Mouse (Mus musculus) right cerebral cortex, adult 18-20 months (tissue): Measurements from ENCODE around the gene Btg2.

ENCODE experiments used
- DNase-seq: peaks from one replicate; pipeline ENCODE4 v3.0.0; 2022; ENCODE audit warnings: mixed read lengths

Gene Btg2

DNA sequence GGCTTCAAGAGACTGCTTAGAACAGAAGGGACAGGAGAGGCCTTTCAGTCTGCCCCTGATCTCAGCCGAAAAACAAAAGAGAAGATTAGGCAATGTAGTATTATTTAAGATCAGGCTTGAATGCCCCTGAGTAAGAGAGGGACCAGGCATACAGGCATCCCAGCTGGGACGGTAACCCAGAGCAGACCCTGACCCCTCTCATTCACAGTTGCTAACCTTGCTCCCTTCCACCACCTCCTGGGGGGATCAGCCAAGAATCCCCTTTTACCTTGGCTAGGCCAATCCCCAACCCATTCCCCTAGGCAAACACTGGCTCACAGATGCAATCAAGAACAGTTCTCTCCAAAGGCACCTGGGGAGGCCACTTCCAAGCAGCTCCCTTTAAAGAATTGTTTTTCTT is 2.1 kb downstream of the Btg2 start:
- no peak for DNase-seq

DNA sequence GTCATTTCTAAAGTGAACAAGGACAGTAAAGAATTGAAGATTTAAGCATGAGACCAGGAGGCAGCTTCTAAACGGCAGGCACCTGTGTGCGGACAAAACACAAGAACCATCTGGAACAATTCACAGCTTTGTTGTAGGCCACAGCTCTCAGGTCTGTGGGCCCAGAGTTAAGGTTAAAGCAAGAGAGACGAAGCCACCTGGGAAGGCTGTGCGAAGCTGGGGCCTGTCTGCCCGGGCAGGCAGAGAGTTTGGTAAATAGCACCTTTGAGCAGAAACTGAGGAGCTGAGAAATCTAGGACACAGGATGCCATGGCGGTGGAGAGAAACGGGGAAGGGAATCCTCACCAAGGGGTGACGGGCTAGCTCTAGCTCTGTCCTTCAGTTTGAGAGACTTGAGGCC is 3.4 kb downstream of the Btg2 start:
- DNase-seq, result no peak

DNA sequence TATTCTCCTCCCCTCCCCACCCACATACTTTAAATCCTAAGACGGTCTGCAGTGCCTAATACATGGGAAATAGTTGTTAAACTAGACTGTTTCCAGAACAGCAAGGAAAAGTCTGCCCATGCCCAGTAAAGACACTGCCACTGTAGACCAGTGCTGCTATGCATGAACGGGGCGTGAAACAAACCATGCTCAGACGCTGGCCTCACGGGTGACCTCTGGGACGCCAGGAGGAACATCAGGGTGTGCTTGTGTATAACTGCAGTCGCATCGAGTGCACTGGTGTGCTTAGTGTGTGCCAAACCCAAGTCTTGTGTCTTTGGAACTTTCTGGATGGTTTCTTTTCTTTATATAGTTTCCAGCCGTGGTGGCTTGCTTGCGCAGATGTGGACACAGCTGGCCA is 4.3 kb downstream of the Btg2 start:
- no peak for DNase-seq

DNA sequence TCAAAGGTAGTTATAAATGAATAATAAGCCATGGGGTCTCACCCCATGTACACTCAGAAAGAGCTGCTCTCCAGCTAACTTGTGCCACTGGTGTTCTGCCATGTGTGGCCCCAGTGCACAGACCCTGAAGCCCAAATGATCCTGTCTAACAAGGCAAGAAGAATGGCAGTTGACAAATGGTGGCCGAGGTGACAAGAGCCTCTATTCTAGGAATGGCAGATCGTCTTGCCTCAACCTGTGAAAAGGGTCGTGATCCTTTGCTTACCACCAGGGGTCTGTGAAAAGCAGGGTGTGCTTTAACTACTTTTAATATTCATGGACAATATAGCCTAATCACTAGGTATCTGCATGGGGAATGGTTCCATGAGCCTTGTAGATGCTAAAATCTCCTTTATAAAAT is 4.7 kb downstream of the Btg2 start:
- no peak for DNase-seq

DNA sequence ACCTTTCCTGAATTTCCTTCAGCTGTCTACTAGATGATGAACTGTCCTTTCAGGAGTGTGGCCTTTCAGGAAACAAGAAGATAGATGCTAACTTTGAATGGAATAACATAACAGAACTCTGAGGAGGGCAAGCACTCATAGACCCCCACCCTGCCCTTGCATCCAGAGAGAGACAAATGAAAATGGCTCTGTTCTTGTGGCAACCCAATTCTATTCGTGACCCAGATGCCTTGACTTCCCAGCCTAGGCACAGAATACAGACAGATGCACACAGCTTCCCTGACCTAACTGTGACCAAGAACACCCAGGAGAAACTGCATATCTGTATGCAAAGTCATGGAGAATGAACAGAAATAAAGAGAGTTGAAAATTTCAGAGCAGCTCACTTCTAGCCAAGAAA is 5.3 kb downstream of the Btg2 start:
- no peak for DNase-seq

DNA sequence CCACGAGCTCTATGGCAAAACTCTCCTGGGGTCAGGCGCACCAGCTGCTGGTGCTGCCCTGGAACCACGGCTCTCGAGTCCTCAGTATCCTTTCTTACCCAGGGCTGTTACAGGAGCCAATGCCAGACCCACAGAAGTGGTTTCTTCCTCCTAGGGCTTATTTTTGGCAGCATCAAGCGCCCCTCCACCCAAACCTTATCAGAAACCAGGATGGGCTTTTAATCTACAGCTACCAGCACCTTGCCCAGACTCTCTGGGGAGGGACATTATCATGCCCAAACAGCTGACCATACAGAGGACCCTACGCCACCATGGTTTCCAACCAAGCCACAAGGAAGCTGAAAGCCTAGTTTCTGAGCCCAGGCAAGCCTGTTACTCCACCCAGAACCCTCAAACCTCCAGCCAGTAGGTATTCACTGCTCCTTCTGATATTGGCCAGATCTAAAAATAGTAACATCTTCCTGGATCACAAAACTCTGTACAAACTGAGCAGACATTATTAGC is 5.8 kb downstream of the Btg2 start:
- no peak for DNase-seq

DNA sequence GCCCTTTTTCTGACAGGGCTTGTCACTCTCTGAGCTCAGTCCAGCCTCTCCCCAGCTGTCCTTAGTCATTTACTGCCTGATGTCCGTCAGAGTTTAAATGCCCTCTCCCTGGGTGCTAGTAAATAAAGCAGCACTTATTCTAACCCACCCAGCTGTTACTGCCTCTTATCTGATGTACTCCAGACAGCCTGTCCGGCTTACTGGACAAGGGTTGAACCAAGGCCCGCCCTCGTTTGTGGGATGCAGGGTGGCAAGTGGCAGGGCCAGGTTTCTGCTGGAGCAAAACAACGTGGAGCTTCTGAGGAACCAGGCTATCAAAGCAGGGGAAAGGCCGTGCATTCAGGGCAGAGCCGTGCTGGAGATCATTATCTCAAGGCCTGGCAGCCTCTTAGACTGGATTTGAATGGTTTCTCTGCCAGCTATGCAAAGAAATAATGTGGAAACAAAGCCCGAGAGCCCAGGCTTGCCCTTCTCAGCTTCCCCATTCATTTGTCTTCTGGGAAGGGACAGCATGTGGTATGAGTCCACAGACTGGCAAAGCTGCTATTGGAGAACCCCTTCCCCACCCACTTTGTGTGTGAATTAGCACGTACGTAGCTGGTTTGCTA is 7.4 kb downstream of the Btg2 start:
- no peak for DNase-seq

DNA sequence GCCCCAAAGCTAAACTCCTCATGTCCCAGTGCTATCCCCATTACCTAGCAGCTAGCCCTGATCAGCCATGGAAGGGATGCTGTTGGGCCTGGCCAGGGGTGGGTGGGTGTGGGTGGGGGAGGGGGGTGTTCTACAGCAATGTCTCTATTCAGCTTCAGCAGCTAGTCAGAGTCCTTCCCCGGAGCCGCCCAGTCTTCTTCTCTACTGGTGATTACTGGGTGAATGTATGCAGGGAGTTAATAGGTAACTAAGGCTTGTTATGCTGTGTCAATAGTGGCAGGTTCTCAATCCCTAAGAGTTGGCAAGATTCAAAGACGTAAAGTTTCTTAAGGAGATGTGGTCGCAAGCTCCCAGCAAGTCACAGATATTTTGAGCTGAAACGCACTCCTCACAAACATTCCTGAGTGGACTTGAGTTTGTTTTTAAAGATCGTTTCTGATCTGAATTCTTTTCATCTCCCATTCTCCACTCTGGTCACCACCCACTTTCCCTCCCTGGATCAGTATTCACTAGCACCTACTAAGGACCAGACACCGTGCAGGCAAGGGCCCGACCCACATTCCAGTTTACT is 8.7 kb downstream of the Btg2 start:
- no peak for DNase-seq

DNA sequence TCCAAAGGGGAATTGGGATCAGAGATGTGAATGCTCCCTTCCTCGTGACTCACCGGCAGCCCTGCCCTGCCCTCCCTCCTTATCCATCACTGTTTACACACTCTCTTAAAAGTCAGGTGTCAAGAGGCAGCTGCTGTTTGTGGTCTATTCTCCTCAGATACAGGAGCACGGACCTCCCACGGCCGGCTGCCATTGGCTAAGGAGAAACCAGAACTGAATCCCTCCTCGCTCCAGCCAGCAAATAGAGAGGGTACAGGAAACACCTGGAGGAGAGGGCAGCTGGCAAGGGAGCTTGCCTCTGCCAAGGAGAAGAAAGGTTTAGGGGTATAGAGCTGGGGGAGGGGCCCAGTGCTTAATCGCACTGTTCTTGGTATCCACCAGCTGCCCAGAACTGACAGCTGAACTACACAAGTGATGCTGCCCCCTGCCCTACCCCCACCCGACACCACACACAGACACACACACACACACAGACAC is 11.7 kb downstream of the Btg2 start:
- no peak for DNase-seq

DNA sequence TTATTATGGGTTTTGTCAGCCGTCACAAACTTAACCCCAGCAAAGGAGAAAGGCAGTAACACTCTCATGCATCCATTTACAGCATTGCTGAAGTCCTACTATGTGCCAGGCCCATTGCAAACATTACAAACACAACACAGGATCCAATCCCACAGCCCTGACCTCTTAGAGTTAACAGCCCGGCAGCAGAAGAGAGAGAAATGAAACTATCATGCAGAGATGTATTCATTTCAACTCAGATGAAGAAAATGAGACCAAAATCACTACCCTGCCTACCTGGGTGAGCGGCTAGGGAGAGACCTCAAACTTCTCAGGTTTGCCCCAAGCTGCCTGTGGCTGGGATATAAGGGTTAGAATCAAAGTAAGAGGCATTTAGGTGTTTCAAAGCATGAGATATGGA is 12.4 kb downstream of the Btg2 start:
- DNase-seq, result no peak

DNA sequence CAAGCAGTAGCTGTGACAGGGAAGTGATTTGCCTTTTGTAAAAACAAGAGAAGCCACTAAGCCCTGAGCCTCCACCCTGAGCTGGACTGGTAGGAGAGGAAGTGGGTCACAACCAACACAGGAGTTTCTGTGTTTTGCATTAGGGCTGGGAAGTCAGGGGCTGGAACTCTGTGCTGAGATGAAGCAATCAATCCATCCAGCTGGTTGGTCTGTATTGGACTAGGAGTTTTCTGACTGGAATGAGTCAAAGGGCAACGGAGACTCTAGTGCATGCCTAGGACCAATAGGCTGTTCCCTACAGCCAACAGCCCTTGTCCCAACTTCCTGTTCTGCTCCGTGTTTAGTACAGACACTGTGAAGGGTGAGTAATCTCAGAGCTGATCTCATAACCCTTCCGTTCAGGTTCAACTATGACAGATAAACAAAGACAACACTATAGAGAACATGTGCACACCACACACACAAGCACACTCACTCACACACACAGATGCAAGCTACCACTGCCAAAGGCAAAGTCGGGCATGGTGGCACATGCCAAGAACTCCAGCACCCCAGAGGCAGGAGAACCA is 13.6 kb downstream of the Btg2 start:
- DNase-seq, result no peak

DNA sequence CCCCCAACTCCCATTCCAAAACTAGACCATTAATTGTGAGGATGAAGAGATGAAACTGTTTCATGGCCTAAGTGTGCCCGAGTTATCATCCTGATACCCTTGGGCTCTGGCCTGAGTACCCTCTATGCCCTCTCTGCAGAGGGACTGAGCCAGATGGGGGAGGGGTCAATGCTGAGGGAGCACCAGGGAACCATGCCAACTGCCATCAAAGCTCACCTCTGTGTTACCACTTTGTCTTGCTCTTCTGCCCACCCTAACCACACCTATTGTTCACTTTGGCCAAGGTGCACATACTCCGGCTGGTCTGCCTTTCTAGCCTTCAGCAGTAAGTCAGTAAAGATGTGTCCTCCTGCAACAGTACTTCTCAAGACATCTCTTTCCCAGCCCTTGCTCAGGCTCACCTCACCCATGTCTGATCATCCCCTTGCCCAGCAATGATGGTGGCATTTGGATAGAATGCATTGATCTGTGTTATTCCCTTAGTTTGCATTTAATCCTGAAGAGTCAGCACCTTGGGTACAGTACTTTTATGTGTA is 14.6 kb downstream of the Btg2 start:
- no peak for DNase-seq

DNA sequence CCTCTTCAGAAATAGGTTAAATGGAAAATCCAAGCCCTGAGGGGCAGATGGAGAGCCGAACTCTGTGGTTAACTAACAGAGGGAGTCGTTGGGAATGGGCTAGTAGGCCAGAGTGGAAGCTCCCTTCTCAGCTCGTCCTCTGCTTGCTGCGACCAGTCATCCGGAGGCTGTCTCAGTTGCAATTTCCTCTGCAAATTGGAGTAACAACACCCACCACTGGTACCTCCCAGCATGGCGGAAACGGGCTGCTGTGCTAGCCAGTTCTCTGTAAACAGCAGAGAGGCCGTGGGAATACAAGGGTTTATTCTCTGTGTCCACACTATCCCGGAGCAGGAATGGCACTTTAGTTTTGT is 15.2 kb downstream of the Btg2 start:
- DNase-seq, result no peak

DNA sequence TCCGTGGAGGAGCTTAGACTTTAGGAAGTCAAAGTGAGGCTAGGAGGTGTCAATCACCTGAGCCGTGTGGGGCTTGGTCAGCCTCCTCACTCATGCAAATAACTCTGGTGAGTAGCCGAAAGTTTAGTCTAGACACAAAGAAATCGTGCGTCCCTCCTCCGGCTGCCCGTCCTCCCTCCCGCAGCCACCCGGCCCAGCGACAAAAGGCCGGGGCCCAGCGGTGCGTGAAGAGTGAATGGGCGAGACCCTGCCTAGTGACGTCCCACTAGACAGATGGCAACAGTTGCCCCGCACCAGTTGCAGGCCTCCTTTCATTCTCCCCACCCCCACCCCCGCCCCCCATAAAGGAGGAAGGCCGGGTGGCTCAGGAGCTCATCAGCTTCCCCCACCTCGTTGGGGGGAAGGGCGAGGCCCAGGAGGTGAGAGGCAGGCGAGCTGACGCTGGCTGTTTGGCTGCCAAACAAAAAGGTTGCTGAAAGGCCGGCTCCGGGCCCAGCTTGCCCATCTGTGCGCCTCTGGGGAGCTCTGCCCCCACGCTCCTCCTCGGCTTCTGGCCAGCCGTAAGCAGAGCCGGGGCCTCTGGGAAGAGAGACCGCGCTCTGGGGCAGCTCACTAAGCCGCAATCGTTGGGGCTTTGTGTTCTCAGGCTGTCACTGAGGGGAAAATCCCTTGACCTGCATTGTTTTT is 15.7 kb downstream of the Btg2 start:
- DNase-seq, result peak; percentile 64

DNA sequence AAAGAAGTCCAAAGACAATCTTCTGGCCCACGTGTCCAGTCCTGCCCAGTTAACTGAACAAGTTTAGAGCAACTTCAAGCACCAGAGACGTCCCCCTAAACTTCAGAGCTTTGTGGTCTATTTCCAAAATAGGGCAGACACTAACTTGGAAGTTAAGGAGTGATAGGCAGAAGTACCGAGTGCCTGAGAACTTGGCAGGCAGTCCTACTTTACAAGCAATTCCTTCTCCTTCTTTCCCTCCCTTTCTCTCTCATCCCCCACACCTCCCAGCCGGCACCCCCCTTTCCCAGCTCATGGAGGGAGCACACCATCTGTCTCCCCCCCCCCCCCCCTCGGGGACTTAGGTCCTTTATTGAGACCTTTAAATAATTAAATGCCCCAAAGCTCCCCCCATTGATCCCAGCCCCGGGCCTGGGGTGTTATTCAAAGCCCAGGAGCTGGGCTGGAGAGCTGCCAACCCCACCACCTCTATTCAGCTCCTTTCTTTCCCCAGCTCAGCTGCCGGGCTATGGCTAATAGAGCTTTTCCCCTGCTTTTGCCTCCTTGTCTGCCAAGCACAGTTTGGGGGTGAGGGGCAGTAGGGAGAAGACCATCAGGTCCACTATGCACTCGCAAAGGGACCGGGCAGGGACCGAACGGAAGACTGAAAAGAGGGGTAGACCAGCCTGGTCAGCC is 16.4 kb downstream of the Btg2 start:
- DNase-seq, result no peak

DNA sequence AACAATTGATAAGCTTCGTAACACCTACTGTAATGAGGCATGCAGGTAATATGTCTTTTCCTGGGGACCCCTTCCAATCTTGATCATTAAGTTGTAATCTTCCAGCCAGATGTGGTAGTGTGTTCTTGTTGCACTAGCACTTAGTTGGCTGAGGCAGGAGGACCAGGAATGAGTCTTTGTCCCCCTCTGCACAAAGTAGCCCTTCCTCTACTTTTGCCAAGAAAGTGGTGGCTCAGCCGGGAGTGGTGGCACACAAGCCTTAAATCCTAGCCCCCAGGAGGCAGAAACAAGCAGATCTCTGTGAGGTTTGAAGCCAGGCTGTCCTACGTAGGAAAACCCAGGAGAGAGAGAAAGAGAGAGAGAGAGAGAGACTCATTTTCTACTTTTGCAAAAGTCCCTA is 17.0 kb downstream of the Btg2 start:
- no peak for DNase-seq

DNA sequence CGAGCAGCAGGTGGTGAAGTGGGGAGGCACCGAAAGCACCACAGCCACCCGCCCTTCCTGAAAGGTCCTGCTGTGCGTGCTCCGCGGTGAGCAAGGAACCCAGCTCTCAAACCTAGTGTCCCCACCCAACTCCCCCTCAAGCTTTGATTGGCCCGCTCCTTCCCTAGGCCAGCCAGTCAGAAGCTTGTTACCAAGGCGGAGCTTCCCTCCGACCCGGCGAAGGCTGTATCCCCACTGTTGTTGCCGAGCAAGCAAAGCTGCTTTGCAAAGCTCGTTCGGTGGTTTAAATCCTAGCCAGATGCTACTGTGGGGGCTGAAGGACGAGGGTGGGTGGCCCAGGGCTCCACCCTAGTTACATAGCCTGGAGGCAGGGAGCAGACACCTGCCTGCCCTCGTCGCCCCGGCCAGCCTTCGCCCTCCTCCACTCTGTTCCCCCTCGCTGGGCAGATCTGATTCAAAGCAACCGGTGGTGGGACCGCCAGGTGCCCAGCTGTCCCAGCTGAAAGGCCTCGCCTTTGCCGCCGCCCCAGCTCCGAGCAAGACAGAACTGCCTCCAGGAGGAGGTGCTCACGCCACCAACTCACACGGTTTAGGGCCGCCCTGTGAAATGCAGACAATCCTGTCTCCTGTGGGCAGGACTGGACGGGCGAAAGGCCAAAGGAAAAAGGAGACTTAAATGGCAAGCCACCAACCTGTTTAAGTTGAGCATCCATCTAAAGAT is 17.9 kb downstream of the Btg2 start:
- DNase-seq, result peak; percentile 93

DNA sequence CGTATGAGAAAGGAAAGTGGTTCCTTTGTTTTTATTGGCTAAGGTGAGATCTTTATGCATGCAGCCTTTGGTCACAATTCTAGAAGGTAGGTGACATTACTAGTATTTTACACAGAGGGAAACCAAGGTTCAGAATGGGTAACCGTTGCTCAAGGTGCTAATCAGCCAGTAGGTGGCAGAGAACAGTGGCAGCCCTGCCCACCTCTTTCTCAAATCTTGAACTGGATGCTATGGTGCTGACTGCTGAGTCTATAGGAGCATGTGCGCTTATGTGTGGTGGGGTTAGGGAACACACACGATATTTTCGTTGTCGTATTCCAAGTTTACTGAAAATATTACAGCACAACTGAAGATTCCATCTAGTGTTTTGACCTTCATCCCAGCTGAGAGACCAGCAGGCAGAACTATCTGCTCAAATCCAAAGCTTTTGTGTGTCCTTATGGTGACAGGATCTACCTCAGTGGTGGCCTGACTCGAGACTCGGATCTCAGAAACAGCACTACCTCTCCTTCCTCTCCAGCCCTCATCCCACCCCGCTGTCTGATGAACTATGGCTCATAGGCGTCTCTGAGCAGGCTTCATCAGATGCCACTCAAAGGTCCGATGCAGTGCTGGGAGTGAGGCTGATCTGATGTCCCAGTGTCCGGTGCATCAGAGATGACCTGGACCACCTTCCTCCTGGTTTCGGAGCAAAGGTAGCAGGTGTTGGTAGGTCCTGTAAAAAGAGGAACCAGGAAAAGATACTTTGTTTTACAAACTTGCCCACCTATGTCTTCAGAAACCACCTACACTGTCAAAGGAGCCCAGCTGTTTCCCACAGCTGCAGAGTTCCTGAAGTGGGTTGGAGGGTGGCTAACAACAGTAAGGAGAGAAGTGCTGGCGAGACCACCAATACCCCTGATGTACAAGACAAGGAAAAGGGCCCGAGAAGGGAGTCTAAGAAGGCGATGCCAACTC is 18.9 kb downstream of the Btg2 start:
- no peak for DNase-seq

DNA sequence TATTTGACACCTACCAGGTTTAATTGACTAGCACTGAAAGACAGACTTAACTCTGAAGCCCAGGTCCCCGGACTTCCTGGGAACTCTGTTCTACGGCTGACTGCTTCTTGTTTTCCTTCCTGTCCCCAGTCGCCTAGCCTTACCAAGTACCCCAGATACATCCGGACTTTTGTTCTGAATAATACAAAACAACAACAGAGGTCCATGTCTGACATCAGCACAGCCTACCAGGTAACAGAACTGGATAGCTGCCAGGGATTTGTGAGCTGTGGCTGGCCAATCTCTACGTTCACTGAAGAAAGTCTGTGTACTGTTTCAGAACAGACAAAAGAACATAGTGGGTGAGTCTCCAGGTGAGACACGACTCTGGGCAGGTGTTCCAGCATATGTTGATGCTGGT is 20.1 kb downstream of the Btg2 start:
- DNase-seq, result no peak

DNA sequence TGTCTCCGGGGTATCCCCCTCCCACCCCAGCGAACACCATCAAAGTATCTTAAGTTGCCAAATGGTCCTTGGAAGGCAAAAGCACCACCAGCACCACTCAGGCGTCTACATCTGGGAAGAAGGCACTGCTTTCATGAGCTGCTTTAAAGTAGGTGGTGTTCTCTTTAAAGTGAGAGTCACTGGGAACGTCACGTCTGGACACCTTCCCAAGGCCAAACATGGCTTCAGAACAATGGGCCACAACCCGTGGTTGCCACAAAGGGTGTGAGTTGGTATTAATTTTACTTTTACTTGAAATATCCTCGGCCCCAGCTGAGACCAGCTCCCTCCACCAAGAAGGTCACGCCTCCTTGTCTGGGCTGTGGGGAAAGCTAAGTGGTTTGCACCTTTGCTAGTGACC is 21.2 kb downstream of the Btg2 start:
- DNase-seq, result no peak

DNA sequence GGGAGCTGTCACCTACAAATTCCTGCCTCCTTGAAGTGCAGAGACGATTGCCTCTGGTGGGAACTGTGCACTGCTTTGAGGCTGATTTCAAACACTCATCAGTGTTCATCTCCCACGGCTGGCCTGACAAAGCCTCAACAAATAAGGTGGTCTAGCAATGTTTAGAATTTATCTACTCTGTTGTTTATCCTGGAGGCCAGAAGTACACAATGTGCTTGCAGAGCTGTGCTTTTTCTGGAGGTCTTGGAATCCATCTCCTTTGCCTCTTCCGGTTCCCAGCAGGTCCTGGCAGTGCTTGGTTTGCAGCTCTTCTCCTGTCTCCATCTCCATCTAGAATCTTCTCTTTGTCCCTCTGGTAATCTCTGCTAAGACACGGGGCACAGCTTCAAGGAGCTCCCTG is 22.6 kb downstream of the Btg2 start:
- no peak for DNase-seq
